Mouse (Mus musculus) lung, adult 18-20 months (tissue): ENCODE results near the gene Tmtc2.

ENCODE experiments used
- DNase-seq, 2 experiments: peaks; one replicate each; pipeline ENCODE4 v3.0.0; 2022; ENCODE audit warnings: mixed read lengths in 2 of 2

Tmtc2 gene

GRCm38 (mm10) chr10:105573908-105574694, at the start of gene Tmtc2:
Gene Tmtc2 (minus strand): TSS chr10:105574451.
- peak; percentile 90 to 91 for DNase-seq

- DNase-seq: no peak
These were observed 37.9 kb upstream of the Tmtc2 start for GRCm38 (mm10) chr10:105612117-105612516.

GRCm38 (mm10) chr10:105598826-105599225, 24.6 kb upstream of the Tmtc2 start:
- no peak for DNase-seq

GRCm38 (mm10) chr10:105597226-105597625, 23.0 kb upstream of the Tmtc2 start:
- DNase-seq: no peak

- no peak for DNase-seq
These were observed 21.3 kb upstream of the Tmtc2 start for GRCm38 (mm10) chr10:105595480-105596102.

GRCm38 (mm10) chr10:105588141-105588540, 13.9 kb upstream of the Tmtc2 start:
- DNase-seq: no peak

- peak; percentile 8 to 22 for DNase-seq
These were observed 5.1 kb upstream of the Tmtc2 start for GRCm38 (mm10) chr10:105579318-105579717.

GRCm38 (mm10) chr10:105578291-105578845, 4.1 kb upstream of the Tmtc2 start:
- DNase-seq: no peak

- peak; percentile 92 to 94 for DNase-seq
These were observed 727 bp upstream of the Tmtc2 start for GRCm38 (mm10) chr10:105574695-105575660.

- peak; percentile 61 to 73 for DNase-seq
These were observed 844 bp downstream of the Tmtc2 start for GRCm38 (mm10) chr10:105573306-105573907.

GRCm38 (mm10) chr10:105572829-105573228, 1.4 kb downstream of the Tmtc2 start:
- DNase-seq: no peak

GRCm38 (mm10) chr10:105572301-105572700, 1.9 kb downstream of the Tmtc2 start:
- no peak for DNase-seq

GRCm38 (mm10) chr10:105571831-105572230, 2.4 kb downstream of the Tmtc2 start:
- no peak for DNase-seq

GRCm38 (mm10) chr10:105571019-105571418, 3.2 kb downstream of the Tmtc2 start:
- no peak for DNase-seq

- no peak for DNase-seq
These were observed 4.7 kb downstream of the Tmtc2 start for GRCm38 (mm10) chr10:105569573-105569972.

GRCm38 (mm10) chr10:105567825-105568531, 6.3 kb downstream of the Tmtc2 start:
- DNase-seq: no peak

GRCm38 (mm10) chr10:105561548-105561947, 12.7 kb downstream of the Tmtc2 start:
- DNase-seq: no peak

GRCm38 (mm10) chr10:105557581-105557980, 16.7 kb downstream of the Tmtc2 start:
- DNase-seq: no peak

GRCm38 (mm10) chr10:105556890-105557572, 17.2 kb downstream of the Tmtc2 start:
- no peak for DNase-seq

- DNase-seq: no peak
These were observed 20.1 kb downstream of the Tmtc2 start for GRCm38 (mm10) chr10:105554153-105554552.

GRCm38 (mm10) chr10:105548040-105548439, 26.2 kb downstream of the Tmtc2 start:
- DNase-seq: no peak
